Mouse (Mus musculus) limb, embryonic 14.5 days (tissue): ENCODE data around the gene Ralgps2. TPM values are rescaled to one million over a fixed set of nuclear protein-coding genes. Genes with fewer than 3 reads are reported as not detected.

Source experiments
- ATAC-seq: fragments of 200-750 bp; cut with Nextera tagmentation; 2 replicates; pipeline ENCODE4 v1.8.0; 2017; ENCODE audit warnings: low read depth, moderate number of reproducible peaks, moderate TSS enrichment; ENCODE audit not compliant: low FRiP score
- DNase-seq: peaks from one replicate; pipeline ENCODE4 v3.0.0-alpha.2; 2015; ENCODE audit warnings: low spot score
- H3K27ac ChIP-seq: fragments of 300-500 bp; sonication (generic); replicated peaks from 2 replicates; pipeline ENCODE4 v1.5.1; 2014; ENCODE audit warnings: low read depth, mild to moderate bottlenecking, low read length, moderate library complexity, mixed read lengths
- H3K27me3 ChIP-seq: fragments of 300-500 bp; sonication (generic); 2 replicates; pipeline ENCODE4 v1.6.1; 2014; ENCODE audit warnings: low read length, mixed read lengths; ENCODE audit not compliant: control insufficient read depth, insufficient read depth
- H3K36me3 ChIP-seq: fragments of 300-500 bp; sonication (generic); 2 replicates; pipeline ENCODE4 v1.6.1; 2014; ENCODE audit warnings: mild to moderate bottlenecking, low read length, moderate library complexity, mixed read lengths; ENCODE audit not compliant: control insufficient read depth, insufficient read depth
- H3K4me1 ChIP-seq: fragments of 300-500 bp; sonication (generic); 2 replicates; pipeline ENCODE4 v1.6.1; 2014; ENCODE audit warnings: antibody characterized with exemption, low read length, mixed read lengths; ENCODE audit not compliant: control insufficient read depth, insufficient read depth
- H3K4me2 ChIP-seq: fragments of 300-500 bp; sonication (generic); replicated peaks from 2 replicates; pipeline ENCODE4 v1.6.1; 2014; ENCODE audit warnings: low read depth, mild to moderate bottlenecking, low read length, moderate library complexity; ENCODE audit not compliant: severe bottlenecking
- H3K4me3 ChIP-seq: fragments of 300-500 bp; sonication (generic); replicated peaks from 2 replicates; pipeline ENCODE4 v1.5.1; 2014; ENCODE audit warnings: low read length
- H3K9ac ChIP-seq: fragments of 300-500 bp; sonication (generic); 2 replicates; pipeline ENCODE4 v1.6.1; 2014; ENCODE audit warnings: mild to moderate bottlenecking, low read depth, low read length, moderate library complexity; ENCODE audit not compliant: severe bottlenecking
- H3K9me3 ChIP-seq: fragments of 300-500 bp; sonication (generic); 2 replicates; pipeline ENCODE4 v1.6.1; 2016; ENCODE audit warnings: low read length; ENCODE audit not compliant: control insufficient read depth
- POLR2A ChIP-seq: fragments of 200-500 bp; IDR thresholded peaks from 2 replicates; pipeline ENCODE4 v1.8.0; 2012; ENCODE audit warnings: inconsistent platforms, mild to moderate bottlenecking, moderate library complexity, borderline replicate concordance; ENCODE audit not compliant: insufficient read depth, insufficient read length; ENCODE audit errors: extremely low read depth
- WGBS: fragments of 180-500 bp; shearing (Covaris S2); extraction: QIAGEN DNeasy Blood & Tissue Kit; methylation state at CpG from one replicate; pipeline ENCODE4 v1.1.7; 2014; 5-methylcytosine and 5-hydroxymethylcytosine counted together
- polyA plus RNA-seq, 2 experiments: library from polyadenylated mRNA; depleted of rRNA in 1 of 2; stranded (reverse) in 1 of 2; unstranded in 1 of 2; fragments of >200 nt; fragmentation: Nextera tagmentation in 1 of 2; extraction: Ambion mirVana in 1 of 2; gene quantifications; 2 replicates each; pipeline versions ENCODE4 v1.2.1 to v1.2.3; 2012 to 2014

Ralgps2 gene
- polyA plus RNA-seq, 2 experiments = 33.6 to 63.7 TPM

GRCm38 (mm10) chr1:156928255-156928654 is 11.2 kb downstream of the Ralgps2 start:
- Histone ChIP-seq H3K4me1 (no peaks in the 10 kb centered on the region), H3K27ac (no peak overlapping the region), H3K9ac (no peak overlapping the region), H3K36me3 (no peaks in the 10 kb centered on the region), H3K4me2 (no peak overlapping the region), H3K9me3 (no peaks in the 10 kb centered on the region), H3K4me3 (no peak overlapping the region), H3K27me3 (no peaks in the 10 kb centered on the region)
- ATAC-seq = no peak
- no peak for DNase-seq
- no peak for TF ChIP-seq POLR2A
- WGBS = 91% methylated on average over 4 of the region's 4 CpGs

DNA sequence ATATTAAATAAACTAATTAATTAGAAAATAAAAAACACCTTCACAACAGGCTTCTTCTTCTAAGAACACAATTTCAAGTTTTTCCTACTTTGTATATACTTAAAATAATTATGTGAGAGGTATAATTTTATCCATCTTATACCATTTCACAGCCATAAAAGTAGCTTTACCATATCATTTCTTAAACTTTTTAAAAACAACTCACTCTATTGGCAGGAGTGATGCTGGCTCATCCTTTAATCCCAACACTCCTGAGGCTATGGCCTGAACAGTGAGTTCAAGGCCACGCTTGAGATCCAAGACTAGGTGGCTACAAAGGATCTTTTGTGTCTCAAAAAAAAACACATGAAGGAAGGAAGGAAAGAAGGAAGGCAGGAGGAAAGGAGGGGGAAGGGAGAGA is 15.9 kb downstream of the Ralgps2 start:
- no peak for TF ChIP-seq POLR2A
- 76% methylated on average over 1 of the region's 1 CpGs for WGBS

DNA sequence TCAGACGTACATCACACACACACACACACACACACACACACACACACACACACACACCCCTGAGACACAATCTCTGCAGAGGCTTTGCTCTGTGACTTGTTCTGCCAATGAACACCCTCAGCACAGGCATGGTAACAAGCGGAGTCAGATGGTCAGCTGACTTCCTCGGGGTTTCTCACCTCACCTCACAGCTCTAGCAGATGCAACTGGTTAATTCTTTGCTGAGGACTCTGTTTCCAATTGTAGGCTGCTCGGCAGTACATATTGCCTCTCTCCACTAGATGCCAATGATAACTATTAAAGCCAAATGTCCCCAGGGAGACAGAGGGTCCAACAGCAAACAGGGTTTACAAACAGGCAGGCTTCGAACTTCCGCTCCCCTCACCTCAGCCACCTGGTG is 16.5 kb downstream of the Ralgps2 start:
- Histone ChIP-seq H3K36me3 (no peaks in the 10 kb centered on the region), H3K4me1 (no peaks in the 10 kb centered on the region), H3K4me3 (no peak overlapping the region), H3K9ac (no peak overlapping the region), H3K4me2 (no peak overlapping the region), H3K27ac (no peak overlapping the region), H3K9me3 (no peaks in the 10 kb centered on the region), H3K27me3 (no peaks in the 10 kb centered on the region)
- 43% methylated on average over 6 of the region's 6 CpGs for WGBS
- no peak for DNase-seq
- ATAC-seq = no peak
- TF ChIP-seq POLR2A = no peak

More for the DNA sequence above, 15.9 kb downstream of the Ralgps2 start:
- Histone ChIP-seq H3K27me3 (no peaks in the 10 kb centered on the region), H3K4me1 (no peaks in the 10 kb centered on the region), H3K9ac (no peak overlapping the region), H3K4me2 (no peak overlapping the region), H3K36me3 (no peaks in the 10 kb centered on the region), H3K4me3 (no peak overlapping the region), H3K9me3 (no peaks in the 10 kb centered on the region), H3K27ac (no peak overlapping the region)
- DNase-seq (no peak), ATAC-seq (no peak)

GRCm38 (mm10) chr1:156921290-156921994 is 18.0 kb downstream of the Ralgps2 start:
- ATAC-seq (no peak), DNase-seq (no peak)
- H3K27me3 ChIP-seq = no peaks in the 10 kb centered on the region
- no peaks in the 10 kb centered on the region for H3K4me1 ChIP-seq
- no peak overlapping the region for H3K9ac ChIP-seq
- no peak for TF ChIP-seq POLR2A
- no peak overlapping the region for H3K27ac ChIP-seq
- H3K4me2 ChIP-seq = no peak overlapping the region
- 66% methylated on average over 12 of the region's 12 CpGs for WGBS
- no peaks in the 10 kb centered on the region for H3K9me3 ChIP-seq
- no peak overlapping the region for H3K4me3 ChIP-seq
- no peaks in the 10 kb centered on the region for H3K36me3 ChIP-seq

DNA sequence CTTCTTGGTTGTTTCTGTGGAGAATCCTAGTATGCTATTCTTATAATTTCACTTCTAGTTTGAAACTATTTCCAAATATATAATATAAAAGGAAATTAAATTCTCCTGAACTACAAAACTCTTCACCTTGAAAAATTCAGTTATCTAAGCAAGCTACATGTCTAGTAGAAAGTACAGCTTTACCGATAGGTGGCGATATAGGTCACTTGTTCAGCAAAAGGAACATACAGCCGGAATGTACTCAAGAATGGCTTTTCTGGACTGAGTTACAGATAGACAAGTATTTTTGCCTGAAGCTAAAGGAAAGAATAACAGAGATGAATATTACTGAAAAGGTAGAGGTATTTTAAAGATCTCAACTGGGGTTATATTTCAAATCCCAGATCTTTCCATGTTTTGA is 22.0 kb downstream of the Ralgps2 start:
- H3K27me3 ChIP-seq = no peaks in the 10 kb centered on the region
- H3K9ac ChIP-seq = no peak overlapping the region
- TF ChIP-seq POLR2A = no peak
- H3K9me3 ChIP-seq = no peaks in the 10 kb centered on the region
- no peaks in the 10 kb centered on the region for H3K36me3 ChIP-seq
- H3K27ac ChIP-seq = no peak overlapping the region
- 0 out of 2 replicates have a peak, but pooled peaks cover 3% of the 10 kb centered on the region for H3K4me1 ChIP-seq
- WGBS = 13% methylated on average over 3 of the region's 3 CpGs
- H3K4me2 ChIP-seq = no peak overlapping the region
- peak; percentile 86 for DNase-seq
- H3K4me3 ChIP-seq = no peak overlapping the region
- ATAC-seq = no peak

GRCm38 (mm10) chr1:156916361-156916760 is 23.1 kb downstream of the Ralgps2 start:
- no peak for ATAC-seq
- DNase-seq = no peak
- H3K27me3 ChIP-seq = no peaks in the 10 kb centered on the region
- H3K4me2 ChIP-seq = no peak overlapping the region
- H3K9ac ChIP-seq = no peak overlapping the region
- no peak overlapping the region for H3K4me3 ChIP-seq
- H3K36me3 ChIP-seq = no peaks in the 10 kb centered on the region
- 0 out of 2 replicates have a peak, but pooled peaks cover 3% of the 10 kb centered on the region for H3K4me1 ChIP-seq
- no peak for TF ChIP-seq POLR2A
- no peak overlapping the region for H3K27ac ChIP-seq
- no peaks in the 10 kb centered on the region for H3K9me3 ChIP-seq
- WGBS = 74% methylated on average over 3 of the region's 3 CpGs
